Mouse (Mus musculus) intestine, embryonic 14.5 days (tissue): Measurements from ENCODE around the gene Gm38394. TPM values are rescaled to one million over a fixed set of nuclear protein-coding genes. Genes with fewer than 3 reads are reported as not detected.

Experiments used
- ATAC-seq: fragments of 200-750 bp; cut with Nextera tagmentation; replicated peaks from 2 replicates; pipeline ENCODE4 v1.8.0; 2017; ENCODE audit warnings: low read depth, moderate number of reproducible peaks, moderate TSS enrichment, moderate library complexity; ENCODE audit not compliant: low FRiP score, low TSS enrichment
- DNase-seq: peaks from one replicate; pipeline ENCODE4 v3.0.0-alpha.2; 2018; ENCODE audit warnings: low spot score
- H3K27ac ChIP-seq: fragments of 300-500 bp; sonication (generic); 2 replicates; pipeline ENCODE4 v1.5.1; 2014; ENCODE audit warnings: low read depth, mild to moderate bottlenecking, control low read depth
- H3K27me3 ChIP-seq: fragments of 300-500 bp; sonication (generic); replicated peaks from 2 replicates; pipeline ENCODE4 v1.6.1; 2014; ENCODE audit warnings: low read length, control low read depth; ENCODE audit not compliant: control insufficient read depth, insufficient read depth
- H3K36me3 ChIP-seq: fragments of 300-500 bp; sonication (generic); 2 replicates; pipeline ENCODE4 v1.6.1; 2014; ENCODE audit warnings: low read length, control low read depth; ENCODE audit not compliant: control insufficient read depth, insufficient read depth
- H3K4me1 ChIP-seq: fragments of 300-500 bp; sonication (generic); replicated peaks from 2 replicates; pipeline ENCODE4 v1.6.1; 2014; ENCODE audit warnings: low read length, control low read depth, mixed read lengths; ENCODE audit not compliant: control insufficient read depth, insufficient read depth
- H3K4me2 ChIP-seq: fragments of 300-500 bp; sonication (generic); 2 replicates; pipeline ENCODE4 v1.6.1; 2014; ENCODE audit warnings: low read length
- H3K4me3 ChIP-seq: fragments of 300-500 bp; sonication (generic); 2 replicates; pipeline ENCODE4 v1.5.1; 2014; ENCODE audit warnings: low read depth, low read length, control low read depth, mixed read lengths
- H3K9ac ChIP-seq: fragments of 300-500 bp; sonication (generic); 2 replicates; pipeline ENCODE4 v1.6.1; 2014; ENCODE audit warnings: mild to moderate bottlenecking, low read length
- H3K9me3 ChIP-seq: fragments of 300-500 bp; sonication (generic); 2 replicates; pipeline ENCODE4 v1.6.1; 2016; ENCODE audit warnings: low read length, control low read depth; ENCODE audit not compliant: control insufficient read depth
- WGBS: fragments of 180-500 bp; shearing (Covaris S2); extraction: QIAGEN DNeasy Blood & Tissue Kit; methylation state at CpG from one replicate; pipeline ENCODE4 v1.1.7; 2014; 5-methylcytosine and 5-hydroxymethylcytosine counted together
- polyA plus RNA-seq: library from polyadenylated mRNA; unstranded; fragments of >200 nt; fragmentation: Nextera tagmentation; extraction: Ambion mirVana; gene quantifications from 2 replicates; pipeline ENCODE4 v1.2.1, GENCODE M21; 2014

Gm38394 gene
- polyA plus RNA-seq, 1 experiment from 2014 or later = 11.7 TPM

GRCm38 (mm10) chr1:133658878-133659277 lies 2.2 kb downstream of the Gm38394 start:
- 84% methylated on average over 3 of the region's 3 CpGs for WGBS
- H3K27me3 ChIP-seq = no peaks in the 10 kb centered on the region
- ATAC-seq (no peak), DNase-seq (peak; percentile 49)
- H3K4me1 ChIP-seq = peaks cover 35% of the 10 kb centered on the region
- H3K9ac ChIP-seq = no peak overlapping the region
- no peak overlapping the region for H3K27ac ChIP-seq
- peaks cover 39% of the 10 kb centered on the region for H3K36me3 ChIP-seq
- no peak overlapping the region for H3K4me3 ChIP-seq
- no peaks in the 10 kb centered on the region for H3K9me3 ChIP-seq
- H3K4me2 ChIP-seq = 0 out of 2 replicates have a peak overlapping the region, but pooled peaks have one; percentile 93

- DNase-seq = no peak
- peaks cover 51% of the 10 kb centered on the region for H3K36me3 ChIP-seq
- no peak overlapping the region for H3K4me3 ChIP-seq
- no peak for ATAC-seq
- H3K9ac ChIP-seq = no peak overlapping the region
- 42% methylated on average over 5 of the region's 5 CpGs for WGBS
- no peaks in the 10 kb centered on the region for H3K27me3 ChIP-seq
- 0 out of 2 replicates have a peak overlapping the region, but pooled peaks have one; percentile 11 for H3K4me2 ChIP-seq
- H3K9me3 ChIP-seq = no peaks in the 10 kb centered on the region
- H3K4me1 ChIP-seq = peaks cover 33% of the 10 kb centered on the region
- no peak overlapping the region for H3K27ac ChIP-seq
Measured at GRCm38 (mm10) chr1:133656811-133657210, 4.3 kb downstream of the Gm38394 start.

GRCm38 (mm10) chr1:133653033-133653432 lies 8.1 kb downstream of the Gm38394 start:
- ATAC-seq (no peak), DNase-seq (no peak)
- no peak overlapping the region for H3K27ac ChIP-seq
- H3K27me3 ChIP-seq = no peaks in the 10 kb centered on the region
- H3K9me3 ChIP-seq = no peaks in the 10 kb centered on the region
- peaks cover 54% of the 10 kb centered on the region for H3K36me3 ChIP-seq
- H3K9ac ChIP-seq = no peak overlapping the region
- H3K4me3 ChIP-seq = no peak overlapping the region
- 90% methylated on average over 1 of the region's 1 CpGs for WGBS
- H3K4me2 ChIP-seq = no peak overlapping the region
- H3K4me1 ChIP-seq = peaks cover 13% of the 10 kb centered on the region

GRCm38 (mm10) chr1:133650288-133651055 lies 10.6 kb downstream of the Gm38394 start:
- no peak overlapping the region for H3K9ac ChIP-seq
- H3K36me3 ChIP-seq = peaks cover 56% of the 10 kb centered on the region
- no peaks in the 10 kb centered on the region for H3K9me3 ChIP-seq
- H3K27ac ChIP-seq = no peak overlapping the region
- no peak overlapping the region for H3K4me3 ChIP-seq
- DNase-seq = peak; percentile 45
- no peak for ATAC-seq
- no peaks in the 10 kb centered on the region for H3K27me3 ChIP-seq
- no peak overlapping the region for H3K4me2 ChIP-seq
- 97% methylated on average over 7 of the region's 7 CpGs for WGBS
- no peaks in the 10 kb centered on the region for H3K4me1 ChIP-seq

GRCm38 (mm10) chr1:133645652-133646051 lies 15.5 kb downstream of the Gm38394 start:
- Histone ChIP-seq H3K27ac (no peak overlapping the region), H3K9ac (no peak overlapping the region), H3K4me3 (no peak overlapping the region), H3K9me3 (no peaks in the 10 kb centered on the region), H3K4me1 (no peaks in the 10 kb centered on the region), H3K27me3 (no peaks in the 10 kb centered on the region), H3K36me3 (peaks cover 81% of the 10 kb centered on the region), H3K4me2 (no peak overlapping the region)
- WGBS = 88% methylated on average over 5 of the region's 5 CpGs
- ATAC-seq = no peak
- no peak for DNase-seq

GRCm38 (mm10) chr1:133641163-133641562 lies 20.0 kb downstream of the Gm38394 start:
- ATAC-seq = no peak

GRCm38 (mm10) chr1:133638517-133638916 lies 22.6 kb downstream of the Gm38394 start:
- no peak for DNase-seq
- no peak for ATAC-seq
- Histone ChIP-seq H3K4me2 (no peak overlapping the region), H3K4me3 (no peak overlapping the region), H3K4me1 (no peaks in the 10 kb centered on the region), H3K27ac (no peak overlapping the region), H3K9me3 (no peaks in the 10 kb centered on the region), H3K9ac (no peak overlapping the region), H3K36me3 (peaks cover 98% of the 10 kb centered on the region), H3K27me3 (no peaks in the 10 kb centered on the region)
- WGBS = 88% methylated on average over 6 of the region's 6 CpGs

More at GRCm38 (mm10) chr1:133641163-133641562, 20.0 kb downstream of the Gm38394 start:
- Histone ChIP-seq H3K9me3 (no peaks in the 10 kb centered on the region), H3K4me3 (no peak overlapping the region), H3K4me1 (no peaks in the 10 kb centered on the region), H3K27ac (no peak overlapping the region), H3K36me3 (peaks cover 99% of the 10 kb centered on the region), H3K4me2 (no peak overlapping the region), H3K27me3 (no peaks in the 10 kb centered on the region), H3K9ac (no peak overlapping the region)
- WGBS = 91% methylated on average over 2 of the region's 2 CpGs
- peak; percentile 25 for DNase-seq

- Histone ChIP-seq H3K27me3 (no peaks in the 10 kb centered on the region), H3K9me3 (no peaks in the 10 kb centered on the region), H3K4me3 (no peak overlapping the region), H3K4me1 (no peaks in the 10 kb centered on the region), H3K27ac (no peak overlapping the region), H3K9ac (no peak overlapping the region), H3K4me2 (no peak overlapping the region), H3K36me3 (peaks cover 89% of the 10 kb centered on the region)
- DNase-seq (peak; percentile 31), ATAC-seq (no peak)
- 92% methylated on average over 2 of the region's 2 CpGs for WGBS
Measured at GRCm38 (mm10) chr1:133632168-133632567, 28.9 kb downstream of the Gm38394 start.

- Histone ChIP-seq H3K27ac (no peak overlapping the region), H3K4me2 (no peak overlapping the region), H3K4me3 (no peak overlapping the region), H3K9me3 (no peaks in the 10 kb centered on the region), H3K9ac (no peak overlapping the region), H3K4me1 (no peaks in the 10 kb centered on the region), H3K36me3 (peaks cover 89% of the 10 kb centered on the region), H3K27me3 (no peaks in the 10 kb centered on the region)
- DNase-seq (no peak), ATAC-seq (no peak)
- 73% methylated on average over 2 of the region's 2 CpGs for WGBS
Measured at GRCm38 (mm10) chr1:133625052-133625451, 36.1 kb downstream of the Gm38394 start.
